Mouse (Mus musculus): ENCODE data around the gene Rora. TPM values are rescaled to one million over a fixed set of nuclear protein-coding genes. Genes with fewer than 3 reads are reported as not detected.

Rora gene
- polyA plus RNA-seq, 1 experiment from 2014 or later: 9.4 TPM

- H3K9me3 ChIP-seq (ENCODE audit: low read length): no peaks in the 10 kb centered on the region
- no peak for ATAC-seq (ENCODE audit: low FRiP score, low TSS enrichment)
- H3K27ac ChIP-seq (ENCODE audit: low read length): no peak overlapping the region
- H3K4me2 ChIP-seq (replicated peaks; ENCODE audit: low read depth, low read length): no peak overlapping the region
- H3K4me3 ChIP-seq (ENCODE audit: low read length): no peak overlapping the region
- no peaks in the 10 kb centered on the region for H3K36me3 ChIP-seq (ENCODE audit: insufficient read depth, low read length)
- peaks cover 22% of the 10 kb centered on the region for H3K4me1 ChIP-seq (ENCODE audit: insufficient read depth, low read length)
- no peak overlapping the region for H3K9ac ChIP-seq (replicated peaks; ENCODE audit: low read length)
- H3K27me3 ChIP-seq (ENCODE audit: insufficient read depth, low read length): no peaks in the 10 kb centered on the region
- 80% methylated on average over 9 of the region's 9 CpGs for WGBS
These were observed 481.0 kb downstream of the Rora start for GRCm38 (mm10) chr9:69134604-69135003.

- Histone ChIP-seq H3K4me3 (ENCODE audit: low read length) (no peak overlapping the region), H3K4me2 (replicated peaks; ENCODE audit: low read depth, low read length) (no peak overlapping the region), H3K4me1 (ENCODE audit: insufficient read depth, low read length) (peaks cover 28% of the 10 kb centered on the region), H3K27ac (ENCODE audit: low read length) (no peak overlapping the region), H3K9ac (replicated peaks; ENCODE audit: low read length) (no peak overlapping the region), H3K36me3 (ENCODE audit: insufficient read depth, low read length) (no peaks in the 10 kb centered on the region), H3K9me3 (ENCODE audit: low read length) (no peaks in the 10 kb centered on the region), H3K27me3 (ENCODE audit: insufficient read depth, low read length) (no peaks in the 10 kb centered on the region)
- WGBS: 86% methylated on average over 5 of the region's 5 CpGs
- ATAC-seq (ENCODE audit: low FRiP score, low TSS enrichment): no peak
These were observed 483.2 kb downstream of the Rora start for GRCm38 (mm10) chr9:69136821-69137220.

- ATAC-seq (ENCODE audit: low FRiP score, low TSS enrichment): no peak
- Histone ChIP-seq H3K9me3 (ENCODE audit: low read length) (no peaks in the 10 kb centered on the region), H3K27me3 (ENCODE audit: insufficient read depth, low read length) (no peaks in the 10 kb centered on the region), H3K4me2 (replicated peaks; ENCODE audit: low read depth, low read length) (no peak overlapping the region), H3K4me1 (ENCODE audit: insufficient read depth, low read length) (peaks cover 28% of the 10 kb centered on the region), H3K4me3 (ENCODE audit: low read length) (no peak overlapping the region), H3K36me3 (ENCODE audit: insufficient read depth, low read length) (no peaks in the 10 kb centered on the region), H3K9ac (replicated peaks; ENCODE audit: low read length) (no peak overlapping the region), H3K27ac (ENCODE audit: low read length) (no peak overlapping the region)
- 65% methylated on average over 10 of the region's 10 CpGs for WGBS
These were observed 483.8 kb downstream of the Rora start for GRCm38 (mm10) chr9:69137398-69137797.

DNA sequence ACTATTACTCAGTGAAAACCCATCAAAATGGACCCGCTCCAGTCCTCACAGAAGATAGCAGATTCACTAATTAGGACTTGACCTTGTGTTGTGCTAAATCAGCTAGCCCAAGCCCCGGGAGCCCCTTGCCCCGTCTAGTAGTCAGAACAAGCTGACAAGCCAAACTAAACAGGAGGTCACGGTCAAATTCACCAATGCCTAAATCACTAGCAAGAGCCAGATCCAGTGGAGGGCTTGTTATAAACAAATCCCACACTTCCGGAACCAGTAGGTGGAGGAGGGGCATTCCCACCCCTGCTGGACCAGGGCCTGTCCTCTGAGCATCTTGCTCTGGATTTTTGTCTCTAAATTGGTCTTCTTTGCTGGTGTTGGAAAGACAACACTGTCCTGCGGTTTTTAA lies 486.6 kb downstream of the Rora start:
- ATAC-seq (ENCODE audit: low FRiP score, low TSS enrichment): no peak

GRCm38 (mm10) chr9:69141859-69142258 lies 488.3 kb downstream of the Rora start:
- peaks cover 8% of the 10 kb centered on the region for H3K9me3 ChIP-seq (ENCODE audit: low read length)
- H3K9ac ChIP-seq (replicated peaks; ENCODE audit: low read length): no peak overlapping the region
- no peaks in the 10 kb centered on the region for H3K27me3 ChIP-seq (ENCODE audit: insufficient read depth, low read length)
- H3K36me3 ChIP-seq (ENCODE audit: insufficient read depth, low read length): no peaks in the 10 kb centered on the region
- WGBS: 57% methylated on average over 4 of the region's 4 CpGs
- H3K27ac ChIP-seq (ENCODE audit: low read length): no peak overlapping the region
- H3K4me3 ChIP-seq (ENCODE audit: low read length): no peak overlapping the region
- ATAC-seq (ENCODE audit: low FRiP score, low TSS enrichment): no peak
- no peak overlapping the region for H3K4me2 ChIP-seq (replicated peaks; ENCODE audit: low read depth, low read length)
- H3K4me1 ChIP-seq (ENCODE audit: insufficient read depth, low read length): 0 out of 2 replicates have a peak, but pooled peaks cover 6% of the 10 kb centered on the region

More for the DNA sequence above, 486.6 kb downstream of the Rora start:
- WGBS: 22% methylated on average over 6 of the region's 6 CpGs
- H3K4me3 ChIP-seq (ENCODE audit: low read length): no peak overlapping the region
- 0 out of 2 replicates have a peak, but pooled peaks cover 6% of the 10 kb centered on the region for H3K4me1 ChIP-seq (ENCODE audit: insufficient read depth, low read length)
- no peak overlapping the region for H3K4me2 ChIP-seq (replicated peaks; ENCODE audit: low read depth, low read length)
- no peaks in the 10 kb centered on the region for H3K36me3 ChIP-seq (ENCODE audit: insufficient read depth, low read length)
- H3K27me3 ChIP-seq (ENCODE audit: insufficient read depth, low read length): no peaks in the 10 kb centered on the region
- H3K9ac ChIP-seq (replicated peaks; ENCODE audit: low read length): no peak overlapping the region
- no peaks in the 10 kb centered on the region for H3K9me3 ChIP-seq (ENCODE audit: low read length)
- H3K27ac ChIP-seq (ENCODE audit: low read length): no peak overlapping the region

DNA sequence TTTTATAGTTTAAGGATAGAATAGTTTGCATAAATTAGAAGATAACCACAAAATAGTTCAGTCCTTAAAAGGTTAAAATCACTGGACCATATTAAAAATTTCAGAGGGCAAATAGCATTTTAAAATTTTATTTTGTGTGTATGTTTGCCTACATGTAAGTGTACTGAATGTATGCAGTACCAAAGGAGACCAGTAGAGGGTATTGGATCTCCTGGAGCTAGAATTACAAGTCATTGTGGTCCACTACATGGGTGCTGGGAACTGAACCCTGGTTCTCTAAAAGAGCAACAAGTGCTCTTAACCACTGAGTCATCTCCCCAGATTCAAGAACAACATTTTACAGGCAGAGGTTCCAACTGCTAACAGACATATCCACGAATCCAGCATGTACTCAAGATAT lies 493.4 kb downstream of the Rora start:
- Histone ChIP-seq H3K27ac (ENCODE audit: low read length) (no peak overlapping the region), H3K4me1 (ENCODE audit: insufficient read depth, low read length) (peaks cover 15% of the 10 kb centered on the region), H3K9me3 (ENCODE audit: low read length) (peaks cover 11% of the 10 kb centered on the region), H3K27me3 (ENCODE audit: insufficient read depth, low read length) (no peaks in the 10 kb centered on the region), H3K36me3 (ENCODE audit: insufficient read depth, low read length) (no peaks in the 10 kb centered on the region), H3K4me3 (ENCODE audit: low read length) (no peak overlapping the region), H3K4me2 (replicated peaks; ENCODE audit: low read depth, low read length) (no peak overlapping the region), H3K9ac (replicated peaks; ENCODE audit: low read length) (no peak overlapping the region)
- 94% methylated on average over 1 of the region's 1 CpGs for WGBS
- no peak for ATAC-seq (ENCODE audit: low FRiP score, low TSS enrichment)

DNA sequence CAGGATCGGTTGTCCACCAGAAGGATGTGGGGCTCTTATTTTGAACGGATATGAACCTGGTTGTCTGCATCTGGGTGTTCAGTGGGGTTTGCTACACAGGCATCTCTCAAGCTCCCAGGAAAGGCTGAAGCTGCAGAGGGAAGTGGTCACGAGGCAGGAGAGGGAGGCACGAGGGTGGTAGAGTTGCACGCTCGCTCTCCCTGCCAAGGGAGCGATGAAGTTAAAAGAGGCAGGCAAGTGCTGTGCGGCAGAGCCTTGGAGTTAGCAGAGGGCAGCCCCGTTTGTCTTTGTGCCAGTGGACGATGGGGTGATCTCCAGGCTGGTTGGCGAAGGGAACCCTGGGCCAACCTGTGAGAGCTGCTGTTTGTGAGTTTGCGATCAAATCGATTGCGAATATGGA lies 496.6 kb downstream of the Rora start:
- Histone ChIP-seq H3K4me2 (replicated peaks; ENCODE audit: low read depth, low read length) (peak overlapping the region; percentile 21), H3K9ac (replicated peaks; ENCODE audit: low read length) (0 out of 2 replicates have a peak overlapping the region, but pooled peaks have one; percentile 19), H3K9me3 (ENCODE audit: low read length) (peaks cover 10% of the 10 kb centered on the region), H3K27me3 (ENCODE audit: insufficient read depth, low read length) (no peaks in the 10 kb centered on the region), H3K27ac (ENCODE audit: low read length) (no peak overlapping the region), H3K36me3 (ENCODE audit: insufficient read depth, low read length) (no peaks in the 10 kb centered on the region), H3K4me3 (ENCODE audit: low read length) (no peak overlapping the region), H3K4me1 (ENCODE audit: insufficient read depth, low read length) (peaks cover 15% of the 10 kb centered on the region)
- peak; percentile 39; the same call in 1 of the 2 replicates for ATAC-seq (ENCODE audit: low FRiP score, low TSS enrichment)
- WGBS: 48% methylated on average over 14 of the region's 14 CpGs

GRCm38 (mm10) chr9:69154684-69155083 lies 501.1 kb downstream of the Rora start:
- peaks cover 25% of the 10 kb centered on the region for H3K4me1 ChIP-seq (ENCODE audit: insufficient read depth, low read length)
- H3K9ac ChIP-seq (replicated peaks; ENCODE audit: low read length): no peak overlapping the region
- H3K9me3 ChIP-seq (ENCODE audit: low read length): no peaks in the 10 kb centered on the region
- no peaks in the 10 kb centered on the region for H3K36me3 ChIP-seq (ENCODE audit: insufficient read depth, low read length)
- no peak overlapping the region for H3K4me3 ChIP-seq (ENCODE audit: low read length)
- H3K27ac ChIP-seq (ENCODE audit: low read length): no peak overlapping the region
- no peak overlapping the region for H3K4me2 ChIP-seq (replicated peaks; ENCODE audit: low read depth, low read length)
- no peak for ATAC-seq (ENCODE audit: low FRiP score, low TSS enrichment)
- no peaks in the 10 kb centered on the region for H3K27me3 ChIP-seq (ENCODE audit: insufficient read depth, low read length)
- WGBS: 88% methylated on average over 5 of the region's 5 CpGs

GRCm38 (mm10) chr9:69155836-69156595 lies 502.4 kb downstream of the Rora start:
- H3K27me3 ChIP-seq (ENCODE audit: insufficient read depth, low read length): no peaks in the 10 kb centered on the region
- no peak overlapping the region for H3K9ac ChIP-seq (replicated peaks; ENCODE audit: low read length)
- H3K36me3 ChIP-seq (ENCODE audit: insufficient read depth, low read length): no peaks in the 10 kb centered on the region
- no peak overlapping the region for H3K4me3 ChIP-seq (ENCODE audit: low read length)
- no peak overlapping the region for H3K27ac ChIP-seq (ENCODE audit: low read length)
- H3K9me3 ChIP-seq (ENCODE audit: low read length): no peaks in the 10 kb centered on the region
- H3K4me1 ChIP-seq (ENCODE audit: insufficient read depth, low read length): peaks cover 16% of the 10 kb centered on the region
- no peak for ATAC-seq (ENCODE audit: low FRiP score, low TSS enrichment)
- WGBS: 40% methylated on average over 8 of the region's 8 CpGs
- no peak overlapping the region for H3K4me2 ChIP-seq (replicated peaks; ENCODE audit: low read depth, low read length)

- Histone ChIP-seq H3K4me3 (ENCODE audit: low read length) (no peak overlapping the region), H3K27me3 (ENCODE audit: insufficient read depth, low read length) (no peaks in the 10 kb centered on the region), H3K9ac (replicated peaks; ENCODE audit: low read length) (no peak overlapping the region), H3K9me3 (ENCODE audit: low read length) (no peaks in the 10 kb centered on the region), H3K27ac (ENCODE audit: low read length) (no peak overlapping the region), H3K36me3 (ENCODE audit: insufficient read depth, low read length) (no peaks in the 10 kb centered on the region), H3K4me1 (ENCODE audit: insufficient read depth, low read length) (peaks cover 20% of the 10 kb centered on the region), H3K4me2 (replicated peaks; ENCODE audit: low read depth, low read length) (no peak overlapping the region)
- no peak for ATAC-seq (ENCODE audit: low FRiP score, low TSS enrichment)
- WGBS: 87% methylated on average over 5 of the region's 5 CpGs
These were observed 507.2 kb downstream of the Rora start for GRCm38 (mm10) chr9:69160818-69161217.

All from kidney, embryonic 16.5 days (tissue).